Comparison of ENCODE assay signal across 21 mouse cellular contexts in genomic region chr14:30533780-30534450, GRCm38 (mm10). TPM values are rescaled to one million over a fixed set of nuclear protein-coding genes. Genes with fewer than 3 reads are reported as not detected.
A peak's percentile ranks its signal among the peaks of the same experiment; 100 is the strongest.
DNase-seq lines count a peak whose midpoint lies in the region; ATAC-seq lines count a peak whose summit lies in the region.
"Had no signal": no experiment of that assay in that cellular context is flagged by ENCODE, and none has a peak within 500 bp of the region (broad histone marks: within the 10 kb centered on the region; RNA-seq: fewer than 3 reads in every experiment).

No protein-coding gene starts in this region.

- H3K4me3 ChIP-seq in kidney, embryonic 15.5 days (replicated peaks): no peak overlapping the region
- H3K4me3 ChIP-seq in intestine, embryonic 15.5 days (replicated peaks): no peak overlapping the region
- H3K4me3 ChIP-seq: forebrain, embryonic 12.5 days; heart, embryonic 10.5 days; hindbrain, embryonic 12.5 days; neural tube, embryonic 12.5 days had no signal

- H3K4me2 ChIP-seq in kidney, embryonic 15.5 days: no peak overlapping the region
- H3K4me2 ChIP-seq in intestine, embryonic 15.5 days (replicated peaks): no peak overlapping the region
- H3K4me2 ChIP-seq: forebrain, embryonic 12.5 days; hindbrain, embryonic 12.5 days; neural tube, embryonic 12.5 days had no signal

- no peaks in the 10 kb centered on the region for H3K36me3 ChIP-seq in kidney, embryonic 15.5 days
- H3K36me3 ChIP-seq in intestine, embryonic 15.5 days: no peaks in the 10 kb centered on the region
- H3K36me3 ChIP-seq: forebrain, embryonic 12.5 days had no signal

- no peaks in the 10 kb centered on the region for H3K27me3 ChIP-seq in kidney, embryonic 15.5 days
- no peaks in the 10 kb centered on the region for H3K27me3 ChIP-seq in intestine, embryonic 15.5 days (replicated peaks)
- H3K27me3 ChIP-seq: forebrain, embryonic 12.5 days; hindbrain, embryonic 12.5 days; neural tube, embryonic 12.5 days had no signal

- peaks cover 11% of the 10 kb centered on the region for H3K4me1 ChIP-seq in kidney, embryonic 15.5 days
- H3K4me1 ChIP-seq in intestine, embryonic 15.5 days (replicated peaks): no peaks in the 10 kb centered on the region
- H3K4me1 ChIP-seq: hindbrain, embryonic 12.5 days; neural tube, embryonic 12.5 days had no signal

- peak; percentile 59 for DNase-seq in kidney, adult 11 months
- peak; percentile 74 for DNase-seq in adipocyte (ENCODE audit: low spot score)
- peak; percentile 71 to 75 for DNase-seq in kidney, postnatal 36 days
- no peak for DNase-seq in left cerebral cortex, postnatal 25 days (ENCODE audit: low spot score in 2 of 2)
- DNase-seq in ovary, postnatal 14 days (ENCODE audit: low spot score): no peak
- DNase-seq: cerebellum, adult 11 months; cerebellum, postnatal 14 days; embryo, embryonic 11 days; gastrocnemius, postnatal 25 days; liver, postnatal 0 days; lung, postnatal 36 days; right cerebral cortex, postnatal 25 days; thymus, postnatal 25 days had no signal

- ATAC-seq in kidney, embryonic 15.5 days (replicated peaks; ENCODE audit: low FRiP score): no peak
- ATAC-seq in intestine, embryonic 15.5 days: 0 out of 2 replicates have a peak, but pooled peaks have one; percentile 55
- ATAC-seq: inflammation-experienced regulatory T-cells, adult 6 months; liver, postnatal 0 days had no signal

- intact Hi-C loops in left cerebral cortex, postnatal 25 days (cut with DNase I): no loop called here

- no peaks in the 10 kb centered on the region for H3K9me3 ChIP-seq in kidney, embryonic 15.5 days (replicated peaks)
- no peaks in the 10 kb centered on the region for H3K9me3 ChIP-seq in intestine, embryonic 15.5 days
- H3K9me3 ChIP-seq: forebrain, embryonic 12.5 days; heart, embryonic 10.5 days; hindbrain, embryonic 12.5 days; neural tube, embryonic 12.5 days had no signal

- no peak overlapping the region for H3K27ac ChIP-seq in kidney, embryonic 15.5 days
- H3K27ac ChIP-seq in intestine, embryonic 15.5 days: no peak overlapping the region
- H3K27ac ChIP-seq: forebrain, embryonic 12.5 days; heart, embryonic 10.5 days; hindbrain, embryonic 12.5 days; neural tube, embryonic 12.5 days; stomach, postnatal 0 days had no signal

- 72% methylated on average over 6 of the region's 6 CpGs for WGBS in kidney, embryonic 15.5 days
- 76% methylated on average over 6 of the region's 6 CpGs for WGBS in intestine, embryonic 15.5 days

- no peak overlapping the region for H3K9ac ChIP-seq in kidney, embryonic 15.5 days
- H3K9ac ChIP-seq in intestine, embryonic 15.5 days: no peak overlapping the region
- H3K9ac ChIP-seq: forebrain, embryonic 12.5 days; hindbrain, embryonic 12.5 days; liver, postnatal 0 days; neural tube, embryonic 12.5 days had no signal

RNA-seq across cellular contexts. Expression of gene Tkt, which starts 14.2 kb away (rescaled TPM):
- polyA plus RNA-seq in kidney, embryonic 15.5 days (2015; fragmentation: Nextera tagmentation; extraction: Ambion mirVana): 275 and 297 TPM in 2 replicates
- polyA plus RNA-seq in intestine, embryonic 15.5 days (2015; fragmentation: Nextera tagmentation; extraction: Ambion mirVana): 358 and 367 TPM in 2 replicates
- 100 to 1,000 TPM; 156 to 169 TPM for total RNA-seq in left cerebral cortex, postnatal 25 days (2021)

RNA-seq across cellular contexts. Expression of gene Cacna1d, which starts 42.7 kb away (rescaled TPM):
- polyA plus RNA-seq in kidney, embryonic 15.5 days (2015; fragmentation: Nextera tagmentation; extraction: Ambion mirVana): 3.2 and 3.3 TPM in 2 replicates
- 3.5 and 4.0 TPM in 2 replicates for polyA plus RNA-seq in intestine, embryonic 15.5 days (2015; fragmentation: Nextera tagmentation; extraction: Ambion mirVana)
- 10 to 100 TPM; 43.1 to 59.1 TPM for total RNA-seq in left cerebral cortex, postnatal 25 days (2021)

RNA-seq across cellular contexts. Expression of gene Dcp1a, which starts 54.6 kb away (rescaled TPM):
- polyA plus RNA-seq in kidney, embryonic 15.5 days (2015; fragmentation: Nextera tagmentation; extraction: Ambion mirVana): 26.9 and 30.0 TPM in 2 replicates
- 18.1 and 20.0 TPM in 2 replicates for polyA plus RNA-seq in intestine, embryonic 15.5 days (2015; fragmentation: Nextera tagmentation; extraction: Ambion mirVana)
- total RNA-seq in left cerebral cortex, postnatal 25 days (2021): 10 to 100 TPM; 19.5 to 21.5 TPM

Comparison
In these comparisons a context has a peak if more than half of its experiments do, and no peak if none do; other contexts are left out.
1. DNase-seq: peak in kidney, adult 11 months (single experiment), adipocyte (single experiment) and kidney, postnatal 36 days (2 of 2); none in left cerebral cortex, postnatal 25 days (0 of 2) and ovary, postnatal 14 days (single experiment).